Mouse (Mus musculus): ENCODE data around the gene Kif17. TPM values are rescaled to one million over a fixed set of nuclear protein-coding genes. Genes with fewer than 3 reads are reported as not detected.

Gene Kif17
- polyA plus RNA-seq, 1 experiment from 2014 or later, result 2.2 TPM

- no peak overlapping the region for H3K4me2 ChIP-seq (ENCODE audit: low read length)
- H3K36me3 ChIP-seq (ENCODE audit: control insufficient read depth, insufficient read depth), result peaks cover 16% of the 10 kb centered on the region
- no peak overlapping the region for H3K27ac ChIP-seq (ENCODE audit: low read length)
- H3K9me3 ChIP-seq (ENCODE audit: control insufficient read depth, low read length), result no peaks in the 10 kb centered on the region
- no peak for ATAC-seq
- H3K4me1 ChIP-seq (replicated peaks; ENCODE audit: control insufficient read depth, insufficient read depth, low read length), result peaks cover 32% of the 10 kb centered on the region
- no peak overlapping the region for H3K4me3 ChIP-seq (replicated peaks; ENCODE audit: low read length)
- H3K9ac ChIP-seq (replicated peaks; ENCODE audit: low read depth, low read length), result no peak overlapping the region
- H3K27me3 ChIP-seq (replicated peaks; ENCODE audit: control insufficient read depth, insufficient read depth, low read length), result no peaks in the 10 kb centered on the region
- 80% methylated on average over 12 of the region's 12 CpGs for WGBS
Measured at GRCm38 (mm10) chr4:138307739-138308138, 57.5 kb downstream of the Kif17 start.

DNA sequence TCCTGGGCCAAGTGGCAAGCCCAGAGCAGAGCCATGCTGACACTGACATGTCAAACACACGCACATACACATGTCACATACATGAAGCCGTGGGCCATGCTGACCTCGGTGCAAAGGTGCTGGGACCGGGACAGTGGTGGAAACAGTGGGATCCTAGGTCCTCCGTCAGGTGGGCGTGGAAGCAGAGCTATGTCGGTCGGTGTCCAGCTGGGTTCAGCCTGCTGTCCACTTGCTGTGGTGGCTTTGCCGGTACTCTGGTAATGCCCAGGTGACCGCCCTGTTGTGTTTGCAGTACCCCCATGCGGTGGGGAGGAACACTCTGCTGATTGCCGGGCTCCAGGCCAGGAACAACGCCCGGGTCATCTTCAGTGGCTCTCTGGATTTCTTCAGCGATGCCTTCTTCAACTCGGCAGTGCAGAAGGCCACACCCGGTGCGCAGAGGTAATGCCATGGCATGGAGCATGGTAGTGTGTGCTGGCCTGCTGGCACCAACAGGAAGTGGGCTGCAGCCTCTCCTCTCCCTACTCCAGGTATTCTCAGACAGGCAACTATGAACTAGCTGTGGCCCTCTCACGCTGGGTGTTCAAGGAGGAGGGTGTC is 60.2 kb downstream of the Kif17 start:
- no peak overlapping the region for H3K27ac ChIP-seq (ENCODE audit: low read length)
- H3K9me3 ChIP-seq (ENCODE audit: control insufficient read depth, low read length), result no peaks in the 10 kb centered on the region
- WGBS, result 96% methylated on average over 19 of the region's 19 CpGs
- no peaks in the 10 kb centered on the region for H3K27me3 ChIP-seq (replicated peaks; ENCODE audit: control insufficient read depth, insufficient read depth, low read length)
- no peak for ATAC-seq
- peaks cover 29% of the 10 kb centered on the region for H3K36me3 ChIP-seq (ENCODE audit: control insufficient read depth, insufficient read depth)
- H3K9ac ChIP-seq (replicated peaks; ENCODE audit: low read depth, low read length), result no peak overlapping the region
- peaks cover 23% of the 10 kb centered on the region for H3K4me1 ChIP-seq (replicated peaks; ENCODE audit: control insufficient read depth, insufficient read depth, low read length)
- no peak overlapping the region for H3K4me3 ChIP-seq (replicated peaks; ENCODE audit: low read length)
- H3K4me2 ChIP-seq (ENCODE audit: low read length), result no peak overlapping the region

DNA sequence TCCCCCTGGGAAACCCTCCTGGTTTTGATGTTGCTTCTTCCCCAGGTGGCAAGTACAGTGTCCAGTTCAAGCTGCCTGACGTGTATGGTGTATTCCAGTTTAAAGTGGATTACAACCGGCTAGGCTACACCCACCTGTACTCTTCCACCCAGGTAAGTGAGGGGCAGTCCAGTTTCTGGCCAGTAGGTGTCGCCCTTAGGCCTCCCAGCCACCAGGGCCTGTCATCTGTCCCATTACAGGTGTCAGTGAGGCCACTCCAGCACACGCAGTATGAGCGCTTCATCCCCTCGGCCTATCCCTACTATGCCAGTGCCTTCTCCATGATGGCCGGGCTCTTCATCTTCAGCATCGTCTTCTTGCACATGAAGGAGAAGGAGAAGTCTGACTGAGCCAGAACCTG is 61.4 kb downstream of the Kif17 start:
- Histone ChIP-seq H3K4me1 (replicated peaks; ENCODE audit: control insufficient read depth, insufficient read depth, low read length) (peaks cover 12% of the 10 kb centered on the region), H3K27me3 (replicated peaks; ENCODE audit: control insufficient read depth, insufficient read depth, low read length) (no peaks in the 10 kb centered on the region), H3K27ac (ENCODE audit: low read length) (no peak overlapping the region), H3K9ac (replicated peaks; ENCODE audit: low read depth, low read length) (no peak overlapping the region), H3K4me2 (ENCODE audit: low read length) (no peak overlapping the region), H3K4me3 (replicated peaks; ENCODE audit: low read length) (no peak overlapping the region), H3K36me3 (ENCODE audit: control insufficient read depth, insufficient read depth) (peaks cover 33% of the 10 kb centered on the region), H3K9me3 (ENCODE audit: control insufficient read depth, low read length) (no peaks in the 10 kb centered on the region)
- 60% methylated on average over 8 of the region's 8 CpGs for WGBS
- ATAC-seq, result 0 out of 2 replicates have a peak, but pooled peaks have one; percentile 32

GRCm38 (mm10) chr4:138312105-138312504 is 61.9 kb downstream of the Kif17 start:
- no peak overlapping the region for H3K4me2 ChIP-seq (ENCODE audit: low read length)
- peaks cover 37% of the 10 kb centered on the region for H3K36me3 ChIP-seq (ENCODE audit: control insufficient read depth, insufficient read depth)
- no peak overlapping the region for H3K4me3 ChIP-seq (replicated peaks; ENCODE audit: low read length)
- no peaks in the 10 kb centered on the region for H3K27me3 ChIP-seq (replicated peaks; ENCODE audit: control insufficient read depth, insufficient read depth, low read length)
- H3K4me1 ChIP-seq (replicated peaks; ENCODE audit: control insufficient read depth, insufficient read depth, low read length), result peaks cover 7% of the 10 kb centered on the region
- WGBS, result 100% methylated on average over 3 of the region's 3 CpGs
- ATAC-seq, result no peak
- H3K9ac ChIP-seq (replicated peaks; ENCODE audit: low read depth, low read length), result no peak overlapping the region
- H3K27ac ChIP-seq (ENCODE audit: low read length), result no peak overlapping the region
- no peaks in the 10 kb centered on the region for H3K9me3 ChIP-seq (ENCODE audit: control insufficient read depth, low read length)

- Histone ChIP-seq H3K9me3 (ENCODE audit: control insufficient read depth, low read length) (no peaks in the 10 kb centered on the region), H3K27ac (ENCODE audit: low read length) (no peak overlapping the region), H3K4me3 (replicated peaks; ENCODE audit: low read length) (no peak overlapping the region), H3K4me2 (ENCODE audit: low read length) (no peak overlapping the region), H3K36me3 (ENCODE audit: control insufficient read depth, insufficient read depth) (peaks cover 37% of the 10 kb centered on the region), H3K27me3 (replicated peaks; ENCODE audit: control insufficient read depth, insufficient read depth, low read length) (no peaks in the 10 kb centered on the region), H3K4me1 (replicated peaks; ENCODE audit: control insufficient read depth, insufficient read depth, low read length) (no peaks in the 10 kb centered on the region), H3K9ac (replicated peaks; ENCODE audit: low read depth, low read length) (no peak overlapping the region)
- 94% methylated on average over 11 of the region's 11 CpGs for whole genome bisulfite sequencing
- no peak for ATAC-seq
Measured at GRCm38 (mm10) chr4:138313021-138313420, 62.8 kb downstream of the Kif17 start.

GRCm38 (mm10) chr4:138313795-138314194 is 63.6 kb downstream of the Kif17 start:
- Histone ChIP-seq H3K4me3 (replicated peaks; ENCODE audit: low read length) (no peak overlapping the region), H3K9me3 (ENCODE audit: control insufficient read depth, low read length) (no peaks in the 10 kb centered on the region), H3K9ac (replicated peaks; ENCODE audit: low read depth, low read length) (no peak overlapping the region), H3K27me3 (replicated peaks; ENCODE audit: control insufficient read depth, insufficient read depth, low read length) (no peaks in the 10 kb centered on the region), H3K4me2 (ENCODE audit: low read length) (no peak overlapping the region), H3K27ac (ENCODE audit: low read length) (no peak overlapping the region), H3K36me3 (ENCODE audit: control insufficient read depth, insufficient read depth) (peaks cover 33% of the 10 kb centered on the region), H3K4me1 (replicated peaks; ENCODE audit: control insufficient read depth, insufficient read depth, low read length) (no peaks in the 10 kb centered on the region)
- ATAC-seq, result no peak
- 81% methylated on average over 4 of the region's 4 CpGs for WGBS

DNA sequence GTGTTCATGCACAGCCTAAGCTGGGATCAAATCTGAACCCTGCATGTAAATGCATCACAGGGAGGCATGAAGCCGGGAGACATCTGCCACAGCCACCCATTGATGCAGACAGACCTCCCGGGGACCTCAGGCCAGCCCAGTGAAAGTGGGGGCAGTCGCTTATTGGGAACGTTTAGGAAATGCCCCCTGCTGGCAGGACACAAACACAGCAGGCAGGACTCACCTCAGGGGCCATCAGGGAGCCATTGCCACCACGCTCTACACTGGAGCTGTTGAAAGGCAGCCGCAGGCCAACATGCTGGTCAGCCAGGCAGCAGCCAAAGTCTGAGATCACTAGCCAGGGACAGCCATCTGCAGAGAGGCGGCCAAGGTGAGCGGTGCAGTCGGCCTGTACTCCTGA is 65.5 kb downstream of the Kif17 start:
- H3K27ac ChIP-seq (ENCODE audit: low read length), result no peak overlapping the region
- no peak for ATAC-seq
- H3K4me1 ChIP-seq (replicated peaks; ENCODE audit: control insufficient read depth, insufficient read depth, low read length), result no peaks in the 10 kb centered on the region
- no peak overlapping the region for H3K9ac ChIP-seq (replicated peaks; ENCODE audit: low read depth, low read length)
- H3K27me3 ChIP-seq (replicated peaks; ENCODE audit: control insufficient read depth, insufficient read depth, low read length), result no peaks in the 10 kb centered on the region
- H3K4me2 ChIP-seq (ENCODE audit: low read length), result no peak overlapping the region
- 72% methylated on average over 9 of the region's 9 CpGs for WGBS
- H3K9me3 ChIP-seq (ENCODE audit: control insufficient read depth, low read length), result no peaks in the 10 kb centered on the region
- H3K4me3 ChIP-seq (replicated peaks; ENCODE audit: low read length), result no peak overlapping the region
- H3K36me3 ChIP-seq (ENCODE audit: control insufficient read depth, insufficient read depth), result peaks cover 27% of the 10 kb centered on the region

DNA sequence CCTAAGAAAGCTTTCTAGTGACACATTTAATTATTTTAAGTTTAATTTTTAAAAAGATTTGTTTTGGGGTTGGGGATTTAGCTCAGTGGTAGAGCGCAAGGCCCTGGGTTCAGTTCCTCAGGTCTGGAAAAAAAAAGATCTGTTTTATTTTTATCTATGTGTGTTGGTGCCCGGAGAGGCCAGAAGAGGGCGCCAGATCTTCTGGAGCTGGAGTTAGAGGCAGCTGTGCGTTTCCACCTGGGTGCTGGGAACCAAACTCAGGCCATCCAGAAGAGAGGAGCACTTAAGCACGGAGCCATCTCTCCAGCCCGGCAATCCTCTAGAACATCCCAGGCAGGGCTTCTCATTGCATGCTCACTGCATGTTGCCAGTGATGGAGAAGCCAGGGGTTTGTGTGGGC is 66.1 kb downstream of the Kif17 start:
- Histone ChIP-seq H3K4me2 (ENCODE audit: low read length) (no peak overlapping the region), H3K27me3 (replicated peaks; ENCODE audit: control insufficient read depth, insufficient read depth, low read length) (no peaks in the 10 kb centered on the region), H3K9ac (replicated peaks; ENCODE audit: low read depth, low read length) (no peak overlapping the region), H3K4me3 (replicated peaks; ENCODE audit: low read length) (no peak overlapping the region), H3K27ac (ENCODE audit: low read length) (no peak overlapping the region), H3K9me3 (ENCODE audit: control insufficient read depth, low read length) (no peaks in the 10 kb centered on the region), H3K36me3 (ENCODE audit: control insufficient read depth, insufficient read depth) (peaks cover 27% of the 10 kb centered on the region), H3K4me1 (replicated peaks; ENCODE audit: control insufficient read depth, insufficient read depth, low read length) (no peaks in the 10 kb centered on the region)
- ATAC-seq, result no peak
- WGBS, result 92% methylated on average over 6 of the region's 6 CpGs

GRCm38 (mm10) chr4:138318509-138319266 is 68.5 kb downstream of the Kif17 start:
- no peaks in the 10 kb centered on the region for H3K9me3 ChIP-seq (ENCODE audit: control insufficient read depth, low read length)
- no peak overlapping the region for H3K4me2 ChIP-seq (ENCODE audit: low read length)
- no peak overlapping the region for H3K27ac ChIP-seq (ENCODE audit: low read length)
- peak; percentile 48; the same call in 1 of the 2 replicates for ATAC-seq
- H3K36me3 ChIP-seq (ENCODE audit: control insufficient read depth, insufficient read depth), result peaks cover 17% of the 10 kb centered on the region
- peaks cover 6% of the 10 kb centered on the region; the same call in 1 of the 2 replicates for H3K4me1 ChIP-seq (replicated peaks; ENCODE audit: control insufficient read depth, insufficient read depth, low read length)
- H3K9ac ChIP-seq (replicated peaks; ENCODE audit: low read depth, low read length), result no peak overlapping the region
- no peak overlapping the region for H3K4me3 ChIP-seq (replicated peaks; ENCODE audit: low read length)
- WGBS, result 59% methylated on average over 6 of the region's 6 CpGs
- H3K27me3 ChIP-seq (replicated peaks; ENCODE audit: control insufficient read depth, insufficient read depth, low read length), result no peaks in the 10 kb centered on the region

Measured in forebrain, embryonic 16.5 days (tissue).